Mouse (Mus musculus): ENCODE data around the gene Slc43a2. TPM values are rescaled to one million over a fixed set of nuclear protein-coding genes. Genes with fewer than 3 reads are reported as not detected.

Slc43a2 gene
- polyA plus RNA-seq, 1 experiment from 2014 or later, result 5.6 TPM

Small RNA genes lying within 50 kb of the gene (microRNA-seq; reads per million reads assigned to microRNA genes)
- not detected for gene Mir3971

Other genes starting within 250 kb of the Slc43a2 start
- gene Rpa1, start 183.4 kb upstream of the Slc43a2 start, polyA plus RNA-seq (2014; fragmentation: Nextera tagmentation; extraction: Ambion mirVana), result 117 and 123 TPM in 2 replicates
- 13.4 and 15.9 TPM in 2 replicates for gene Smyd4, start 183.3 kb upstream of the Slc43a2 start, polyA plus RNA-seq (2014; fragmentation: Nextera tagmentation; extraction: Ambion mirVana)
- 84.0 and 87.0 TPM in 2 replicates for gene Serpinf1, start 109.0 kb upstream of the Slc43a2 start, polyA plus RNA-seq (2014; fragmentation: Nextera tagmentation; extraction: Ambion mirVana)
- gene Serpinf2, start 92.1 kb upstream of the Slc43a2 start, polyA plus RNA-seq (2014; fragmentation: Nextera tagmentation; extraction: Ambion mirVana), result 0.15 and 0.17 TPM in 2 replicates
- gene Wdr81, start 77.0 kb upstream of the Slc43a2 start, polyA plus RNA-seq (2014; fragmentation: Nextera tagmentation; extraction: Ambion mirVana), result 5.3 and 6.2 TPM in 2 replicates
- 8.7 and 11.0 TPM in 2 replicates for gene Tlcd2, start 70.0 kb upstream of the Slc43a2 start, polyA plus RNA-seq (2014; fragmentation: Nextera tagmentation; extraction: Ambion mirVana)
- 113 and 123 TPM in 2 replicates for gene Prpf8, start 44.9 kb upstream of the Slc43a2 start, polyA plus RNA-seq (2014; fragmentation: Nextera tagmentation; extraction: Ambion mirVana)
- 0.50 and 0.56 TPM in 2 replicates for gene Rilp, start 21.6 kb upstream of the Slc43a2 start, polyA plus RNA-seq (2014; fragmentation: Nextera tagmentation; extraction: Ambion mirVana)
- 4.4 and 4.8 TPM in 2 replicates for gene Scarf1, start 18.2 kb upstream of the Slc43a2 start, polyA plus RNA-seq (2014; fragmentation: Nextera tagmentation; extraction: Ambion mirVana)
- gene Pitpna, start 56.4 kb downstream of the Slc43a2 start, polyA plus RNA-seq (2014; fragmentation: Nextera tagmentation; extraction: Ambion mirVana), result 90.5 TPM in 2 replicates
- 26.2 and 28.4 TPM in 2 replicates for gene Inpp5k, start 99.3 kb downstream of the Slc43a2 start, polyA plus RNA-seq (2014; fragmentation: Nextera tagmentation; extraction: Ambion mirVana)
- 13.0 and 13.8 TPM in 2 replicates for gene Myo1c, start 118.8 kb downstream of the Slc43a2 start, polyA plus RNA-seq (2014; fragmentation: Nextera tagmentation; extraction: Ambion mirVana)
- gene Crk, start 147.6 kb downstream of the Slc43a2 start, polyA plus RNA-seq (2014; fragmentation: Nextera tagmentation; extraction: Ambion mirVana), result 125 and 134 TPM in 2 replicates
- 1,480 and 1,520 TPM in 2 replicates for gene Ywhae, start 201.2 kb downstream of the Slc43a2 start, polyA plus RNA-seq (2014; fragmentation: Nextera tagmentation; extraction: Ambion mirVana)